Mouse (Mus musculus) monocyte, adult 5-6 weeks (primary cell): ENCODE measurements around the gene Emc9. TPM values are rescaled to one million over a fixed set of nuclear protein-coding genes. Genes with fewer than 3 reads are reported as not detected.

ENCODE experiments used
- ATAC-seq: fragments of 153-309, 156-312 bp; replicated peaks from 2 replicates; pipeline ENCODE4 v1.8.0; 2017; ENCODE audit warnings: mild to moderate bottlenecking; ENCODE audit not compliant: low TSS enrichment, insufficient number of reproducible peaks, severe bottlenecking, poor library complexity, low FRiP score
- total RNA-seq: library from RNA; stranded (forward); fragments of 200-1000, 200-491, 200-594 nt; gene quantifications from 3 replicates; pipeline ENCODE4 v1.2.3, GENCODE M21; 2017

Gene Emc9
- total RNA-seq, 1 experiment from 2014 or later = 13.0 TPM

GRCm38 (mm10) chr14:55536116-55536745, 48.9 kb downstream of the Emc9 start:
- peak; percentile 44; the same call in 1 of the 2 replicates for ATAC-seq

Other genes starting within 250 kb of the Emc9 start
- 29.7 to 79.0 TPM (median 63.6 TPM) in 3 replicates for gene Dhrs4, start 106.5 kb downstream of the Emc9 start, total RNA-seq
- not detected in 3 replicates for gene Carmil3, start 94.7 kb downstream of the Emc9 start, total RNA-seq
- gene Cpne6, start 74.9 kb downstream of the Emc9 start, total RNA-seq = not detected in 3 replicates
- not detected in 3 replicates for gene Nrl, start 60.3 kb downstream of the Emc9 start, total RNA-seq
- gene Pck2, start 45.0 kb downstream of the Emc9 start, total RNA-seq = 17.3 to 21.1 TPM (median 18.2 TPM) in 3 replicates
- 70.5 to 154 TPM (median 91.7 TPM) in 3 replicates for gene Dcaf11, start 25.3 kb downstream of the Emc9 start, total RNA-seq
- gene A730061H03Rik, start 24.9 kb downstream of the Emc9 start, total RNA-seq = 1.7 to 11.4 TPM in 2 of 3 replicates, not detected in the other
- not detected in 3 replicates for gene Fitm1, start 9.7 kb downstream of the Emc9 start, total RNA-seq
- 318 to 422 TPM (median 336 TPM) in 3 replicates for gene Psme1, start 7.2 kb downstream of the Emc9 start, total RNA-seq
- gene Psme2, start 5.8 kb upstream of the Emc9 start, total RNA-seq = 275 to 334 TPM (median 300 TPM) in 3 replicates
- gene Rnf31, start 6.4 kb upstream of the Emc9 start, total RNA-seq = 25.1 to 38.5 TPM (median 38.4 TPM) in 3 replicates
- 76.6 to 92.0 TPM (median 77.4 TPM) in 3 replicates for gene Irf9, start 18.3 kb upstream of the Emc9 start, total RNA-seq
- 3.1 to 4.4 TPM (median 3.4 TPM) in 3 replicates for gene Rec8, start 32.7 kb upstream of the Emc9 start, total RNA-seq
- 3.7 to 13.4 TPM (median 11.8 TPM) in 3 replicates for gene Ipo4, start 50.7 kb upstream of the Emc9 start, total RNA-seq
- gene Gm49378, start 52.6 kb upstream of the Emc9 start, total RNA-seq = 1.9 to 2.0 TPM in 2 of 3 replicates, not detected in the other
- 49.4 to 58.5 TPM (median 55.5 TPM) in 3 replicates for gene Tm9sf1, start 58.5 kb upstream of the Emc9 start, total RNA-seq
- gene Tssk4, start 64.9 kb upstream of the Emc9 start, total RNA-seq = 0.58 TPM in 1 of 3 replicates, not detected in the others
- 41.8 to 53.9 TPM (median 42.8 TPM) in 3 replicates for gene Mdp1, start 75.2 kb upstream of the Emc9 start, total RNA-seq
- gene Gmpr2, start 86.6 kb upstream of the Emc9 start, total RNA-seq = 24.7 to 33.1 TPM (median 25.6 TPM) in 3 replicates
- 224 to 272 TPM (median 230 TPM) in 3 replicates for gene Nedd8, start 86.8 kb upstream of the Emc9 start, total RNA-seq
- 42.6 to 96.3 TPM (median 46.5 TPM) in 3 replicates for gene Tinf2, start 96.5 kb upstream of the Emc9 start, total RNA-seq
- gene Tgm1, start 128.6 kb upstream of the Emc9 start, total RNA-seq = 0.49 to 4.7 TPM (median 1.5 TPM) in 3 replicates
- 19.8 to 29.6 TPM (median 20.8 TPM) in 3 replicates for gene Rabggta, start 137.0 kb upstream of the Emc9 start, total RNA-seq
- gene Dhrs1, start 160.4 kb upstream of the Emc9 start, total RNA-seq = 23.7 to 32.1 TPM (median 30.6 TPM) in 3 replicates
- gene Nop9, start 160.4 kb upstream of the Emc9 start, total RNA-seq = 11.9 to 15.0 TPM (median 13.8 TPM) in 3 replicates
- 1.0 to 1.3 TPM in 2 of 3 replicates, not detected in the other for gene Cideb, start 173.2 kb upstream of the Emc9 start, total RNA-seq
- gene Ltb4r2, start 176.1 kb upstream of the Emc9 start, total RNA-seq = 0.10 to 1.2 TPM (median 0.29 TPM) in 3 replicates
- gene Ltb4r1, start 180.7 kb upstream of the Emc9 start, total RNA-seq = 14.5 to 27.0 TPM (median 18.8 TPM) in 3 replicates
- 2.2 to 4.2 TPM (median 2.5 TPM) in 3 replicates for gene Adcy4, start 198.8 kb upstream of the Emc9 start, total RNA-seq
- 18.7 to 37.5 TPM (median 30.9 TPM) in 3 replicates for gene Ripk3, start 203.6 kb upstream of the Emc9 start, total RNA-seq
- not detected in 3 replicates for gene Nfatc4, start 237.8 kb upstream of the Emc9 start, total RNA-seq